Mouse (Mus musculus) left cerebral cortex, postnatal 4 days (tissue): ENCODE results near the gene Oaf. TPM values are rescaled to one million over a fixed set of nuclear protein-coding genes. Genes with fewer than 3 reads are reported as not detected.

Experiments used
- DNase-seq: peaks from one replicate; pipeline ENCODE4 v3.0.0-alpha.2; 2022
- intact Hi-C: fragments of 180-260 bp; cut with DNase I; formaldehyde crosslinking; loops from one replicate; pipeline ENCODE4 v1.15.1; 2025
- total RNA-seq, 2 experiments: library from RNA; stranded (reverse); gene quantifications; 2 replicates each; pipeline ENCODE4 v1.2.3; 2021

Gene Oaf
- 1 to 10 TPM; 3.6 to 4.1 TPM for total RNA-seq

- peak; percentile 60 for DNase-seq
- intact Hi-C loops, result no loop called here
These were observed at the start of gene Oaf for GRCm38 (mm10) chr9:43239712-43240593. Gene Oaf (minus strand): TSS chr9:43239911.

GRCm38 (mm10) chr9:43286870-43287269 is 47.2 kb upstream of the Oaf start:
- peak; percentile 80 for DNase-seq
- intact Hi-C loops, result loop anchor here (10.0 kb wide), 1 partner anchor 282 kb away; no protein-coding TSS in a partner anchor

GRCm38 (mm10) chr9:43285281-43285680 is 45.6 kb upstream of the Oaf start:
- intact Hi-C loops, result loop anchor here (2.0 to 10.0 kb wide), 2 partner anchors 62 to 280 kb away; no protein-coding TSS in a partner anchor
- DNase-seq, result no peak

- intact Hi-C loops, result loop anchor here (2.0 to 10.0 kb wide), 3 partner anchors 61 to 279 kb away; no protein-coding TSS in a partner anchor
- DNase-seq, result peak; percentile 85
These were observed 44.6 kb upstream of the Oaf start for GRCm38 (mm10) chr9:43284284-43284683.

GRCm38 (mm10) chr9:43273735-43274134 is 34.0 kb upstream of the Oaf start:
- DNase-seq, result no peak
- intact Hi-C loops, result no loop called here

GRCm38 (mm10) chr9:43271761-43272518 is 32.2 kb upstream of the Oaf start:
- DNase-seq, result no peak
- intact Hi-C loops, result no loop called here

- intact Hi-C loops, result no loop called here
- DNase-seq, result no peak
These were observed 31.1 kb upstream of the Oaf start for GRCm38 (mm10) chr9:43270723-43271252.

GRCm38 (mm10) chr9:43269166-43269565 is 29.5 kb upstream of the Oaf start:
- DNase-seq, result no peak
- intact Hi-C loops, result no loop called here

- no peak for DNase-seq
- intact Hi-C loops, result no loop called here
These were observed 27.6 kb upstream of the Oaf start for GRCm38 (mm10) chr9:43267357-43267756.

- intact Hi-C loops, result no loop called here
- no peak for DNase-seq
These were observed 25.5 kb upstream of the Oaf start for GRCm38 (mm10) chr9:43265194-43265593.

GRCm38 (mm10) chr9:43263946-43264451 is 24.3 kb upstream of the Oaf start:
- intact Hi-C loops, result no loop called here

GRCm38 (mm10) chr9:43262811-43263550 is 23.3 kb upstream of the Oaf start:
- intact Hi-C loops, result no loop called here
- no peak for DNase-seq

More at GRCm38 (mm10) chr9:43263946-43264451, 24.3 kb upstream of the Oaf start:
- no peak for DNase-seq

- no peak for DNase-seq
- intact Hi-C loops, result no loop called here
These were observed 22.7 kb upstream of the Oaf start for GRCm38 (mm10) chr9:43262390-43262789.

GRCm38 (mm10) chr9:43261941-43262340 is 22.2 kb upstream of the Oaf start:
- no peak for DNase-seq
- intact Hi-C loops, result no loop called here

- intact Hi-C loops, result no loop called here
- no peak for DNase-seq
These were observed 21.6 kb upstream of the Oaf start for GRCm38 (mm10) chr9:43261124-43261907.

GRCm38 (mm10) chr9:43260661-43261060 is 20.9 kb upstream of the Oaf start:
- DNase-seq, result no peak
- intact Hi-C loops, result no loop called here

GRCm38 (mm10) chr9:43253271-43253681 is 13.6 kb upstream of the Oaf start:
- intact Hi-C loops, result no loop called here
- no peak for DNase-seq

GRCm38 (mm10) chr9:43252790-43253189 is 13.1 kb upstream of the Oaf start:
- no peak for DNase-seq
- intact Hi-C loops, result no loop called here

GRCm38 (mm10) chr9:43251786-43252185 is 12.1 kb upstream of the Oaf start:
- DNase-seq, result no peak
- intact Hi-C loops, result no loop called here
